Mouse (Mus musculus) heart, adult 11 months (tissue): ENCODE results near the gene Ntng2.

Experiments
- DNase-seq: peaks from one replicate; pipeline ENCODE4 v3.0.0; 2022

The Ntng2 gene

GRCm38 (mm10) chr2:29186209-29186608, 66.6 kb downstream of the Ntng2 start:
- no peak for DNase-seq

- DNase-seq: peak; percentile 77
These were observed 69.4 kb downstream of the Ntng2 start for GRCm38 (mm10) chr2:29183266-29183924.

- DNase-seq: no peak
These were observed 71.7 kb downstream of the Ntng2 start for GRCm38 (mm10) chr2:29181111-29181510.

- DNase-seq: peak; percentile 83
These were observed 73.0 kb downstream of the Ntng2 start for GRCm38 (mm10) chr2:29179810-29180209.

- DNase-seq: peak; percentile 14
These were observed 77.9 kb downstream of the Ntng2 start for GRCm38 (mm10) chr2:29174887-29175286.

GRCm38 (mm10) chr2:29168067-29168466, 84.7 kb downstream of the Ntng2 start:
- peak; percentile 76 for DNase-seq

- DNase-seq: no peak
These were observed 100.9 kb downstream of the Ntng2 start for GRCm38 (mm10) chr2:29151941-29152340.
